Mouse (Mus musculus) limb, embryonic 13.5 days (tissue): Measurements from ENCODE around the gene Vdr. TPM values are rescaled to one million over a fixed set of nuclear protein-coding genes. Genes with fewer than 3 reads are reported as not detected.

Experiments
- ATAC-seq: fragments of 200-750 bp; cut with Nextera tagmentation; 2 replicates; pipeline ENCODE4 v1.8.0; 2017; ENCODE audit warnings: low read depth, moderate number of reproducible peaks, moderate TSS enrichment; ENCODE audit not compliant: low FRiP score
- H3K27ac ChIP-seq: fragments of 300-500 bp; sonication (generic); 2 replicates; pipeline ENCODE4 v1.5.1; 2015; ENCODE audit warnings: inconsistent platforms, mild to moderate bottlenecking, moderate library complexity
- H3K27me3 ChIP-seq: fragments of 300-500 bp; sonication (generic); 2 replicates; pipeline ENCODE4 v1.6.1; 2015; ENCODE audit warnings: mild to moderate bottlenecking, inconsistent platforms
- H3K36me3 ChIP-seq: fragments of 300-500 bp; sonication (generic); 2 replicates; pipeline ENCODE4 v1.6.1; 2015; ENCODE audit warnings: inconsistent platforms, mild to moderate bottlenecking, moderate library complexity
- H3K4me1 ChIP-seq: fragments of 300-500 bp; sonication (generic); 2 replicates; pipeline ENCODE4 v1.6.1; 2015; ENCODE audit warnings: inconsistent platforms
- H3K4me2 ChIP-seq: fragments of 300-500 bp; sonication (generic); replicated peaks from 2 replicates; pipeline ENCODE4 v1.6.1; 2015; ENCODE audit warnings: inconsistent platforms, mild to moderate bottlenecking, moderate library complexity
- H3K4me3 ChIP-seq: fragments of 300-500 bp; sonication (generic); 2 replicates; pipeline ENCODE4 v1.5.1; 2015; ENCODE audit warnings: moderate library complexity, mild to moderate bottlenecking, inconsistent platforms
- H3K9ac ChIP-seq: fragments of 300-500 bp; sonication (generic); 2 replicates; pipeline ENCODE4 v1.6.1; 2015; ENCODE audit warnings: mild to moderate bottlenecking, inconsistent platforms
- H3K9me3 ChIP-seq: fragments of 300-500 bp; sonication (generic); 2 replicates; pipeline ENCODE4 v1.6.1; 2016; ENCODE audit warnings: inconsistent platforms
- WGBS: fragments of 180-500 bp; shearing (Covaris S2); methylation state at CpG from one replicate; pipeline ENCODE4 v1.1.7; 2015; 5-methylcytosine and 5-hydroxymethylcytosine counted together
- polyA plus RNA-seq: library from polyadenylated mRNA; unstranded; fragments of >200 nt; fragmentation: Nextera tagmentation; extraction: Ambion mirVana; gene quantifications from 2 replicates; pipeline ENCODE4 v1.2.1, GENCODE M21; 2015

Gene Vdr
- polyA plus RNA-seq = 0.82 and 1.0 TPM in 2 replicates

DNA sequence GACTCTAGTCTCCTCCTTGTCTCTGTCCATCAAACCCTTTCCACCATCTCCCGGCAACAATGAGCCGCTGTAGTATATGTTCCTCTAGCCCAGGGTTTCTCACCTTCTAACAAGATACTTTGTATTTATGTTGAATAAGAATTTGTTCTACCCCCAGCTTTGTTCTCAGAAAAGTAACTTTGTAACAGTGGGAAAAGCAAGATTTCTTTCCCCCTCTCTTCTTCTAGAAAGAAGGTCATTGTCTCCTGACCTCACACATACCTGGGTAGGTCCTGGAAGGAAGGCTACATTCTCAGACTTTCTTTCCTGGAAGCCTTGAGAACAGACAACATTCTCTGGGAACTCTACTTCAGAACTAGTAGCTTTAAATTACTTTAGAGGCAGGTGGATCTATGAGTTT, at the start of gene Vdr:
Gene Vdr, minus strand, starts transcription at position 101 of the 400 bp plus-strand sequence.
- H3K36me3 ChIP-seq = no peaks in the 10 kb centered on the region
- H3K9ac ChIP-seq = no peak within 1 kb of the TSS
- H3K4me1 ChIP-seq = peaks cover 15% of the 10 kb centered on the region
- H3K4me2 ChIP-seq = no peak within 1 kb of the TSS
- H3K9me3 ChIP-seq = no peaks in the 10 kb centered on the region
- WGBS = 99% methylated on average over 2 of the region's 2 CpGs
- no peak for ATAC-seq
- H3K27ac ChIP-seq = no peak within 1 kb of the TSS
- peaks cover 70% of the 10 kb centered on the region for H3K27me3 ChIP-seq
- no peak within 1 kb of the TSS for H3K4me3 ChIP-seq

DNA sequence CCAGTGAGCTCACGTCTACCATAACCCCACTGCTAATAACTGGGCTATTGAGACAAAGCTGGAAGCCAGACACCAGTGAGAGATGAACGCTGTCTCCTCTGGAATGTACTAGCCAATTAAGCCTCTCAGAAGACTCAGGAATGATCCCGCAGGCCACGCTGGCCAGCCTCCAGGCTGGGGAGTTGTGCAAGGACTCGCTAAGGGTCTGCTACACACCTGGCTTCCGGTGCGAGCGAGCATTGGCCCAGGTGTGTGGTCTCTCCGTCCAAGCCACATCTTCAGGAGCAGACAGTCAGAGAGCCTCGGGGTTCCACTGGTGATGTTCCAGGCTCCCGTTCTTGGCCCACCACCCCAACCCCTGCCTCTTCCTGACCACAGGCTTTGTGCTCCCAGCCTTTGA, 46.0 kb upstream of the Vdr start:
- H3K4me2 ChIP-seq = no peak overlapping the region
- no peak overlapping the region for H3K9ac ChIP-seq
- no peak overlapping the region for H3K4me3 ChIP-seq
- H3K9me3 ChIP-seq = no peaks in the 10 kb centered on the region
- H3K27ac ChIP-seq = no peak overlapping the region
- no peaks in the 10 kb centered on the region for H3K27me3 ChIP-seq
- ATAC-seq = no peak
- peaks cover 15% of the 10 kb centered on the region for H3K4me1 ChIP-seq
- H3K36me3 ChIP-seq = no peaks in the 10 kb centered on the region
- WGBS = 49% methylated on average over 11 of the region's 11 CpGs

DNA sequence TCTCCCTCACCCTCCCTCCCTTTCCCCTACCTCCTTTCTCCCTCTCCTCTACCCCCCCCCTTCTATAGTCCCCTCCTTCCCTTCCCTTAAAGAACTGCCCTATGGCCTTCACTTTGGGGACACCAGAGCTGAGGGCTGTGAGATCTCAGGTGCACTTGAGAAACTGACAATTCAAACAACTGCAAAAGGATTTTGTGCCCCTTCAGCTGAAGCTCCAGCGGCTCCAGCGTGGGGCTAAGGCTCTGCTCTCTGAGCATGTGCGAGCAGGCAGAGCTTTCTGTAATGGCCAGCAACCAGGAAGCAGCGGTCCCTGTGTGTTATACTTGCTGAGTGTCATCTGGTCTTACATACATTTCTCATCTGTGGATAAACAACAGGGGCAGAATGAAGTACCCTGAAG, 45.3 kb upstream of the Vdr start:
- Histone ChIP-seq H3K36me3 (no peaks in the 10 kb centered on the region), H3K27me3 (no peaks in the 10 kb centered on the region), H3K4me1 (peaks cover 15% of the 10 kb centered on the region), H3K9me3 (no peaks in the 10 kb centered on the region), H3K4me3 (no peak overlapping the region), H3K27ac (no peak overlapping the region), H3K9ac (no peak overlapping the region), H3K4me2 (no peak overlapping the region)
- 21% methylated on average over 4 of the region's 4 CpGs for WGBS
- no peak for ATAC-seq

DNA sequence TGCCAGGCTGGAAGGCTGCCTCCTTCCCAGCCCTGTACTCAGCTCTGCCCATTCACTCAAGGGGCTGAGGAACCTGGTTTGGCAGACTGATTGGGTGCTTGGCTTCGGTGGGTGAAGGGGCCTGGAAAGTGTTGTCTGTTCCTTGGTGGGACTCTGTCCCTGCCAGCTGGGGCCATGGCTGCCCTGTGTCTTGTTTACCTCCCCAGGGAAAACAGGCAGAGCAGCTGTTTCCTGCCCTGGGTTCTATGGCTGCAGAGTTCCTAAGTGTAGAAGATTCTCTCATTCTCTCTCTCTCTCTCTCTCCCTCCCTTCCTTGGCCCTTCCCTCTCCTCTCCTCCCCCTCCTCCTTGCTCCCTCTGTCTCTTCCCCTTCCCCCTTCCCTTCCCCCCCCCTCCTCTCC, 44.9 kb upstream of the Vdr start:
- WGBS = 47% methylated on average over 1 of the region's 1 CpGs
- Histone ChIP-seq H3K27ac (no peak overlapping the region), H3K4me3 (no peak overlapping the region), H3K9ac (no peak overlapping the region), H3K27me3 (no peaks in the 10 kb centered on the region), H3K36me3 (no peaks in the 10 kb centered on the region), H3K4me2 (no peak overlapping the region), H3K4me1 (peaks cover 19% of the 10 kb centered on the region), H3K9me3 (no peaks in the 10 kb centered on the region)
- ATAC-seq = no peak

DNA sequence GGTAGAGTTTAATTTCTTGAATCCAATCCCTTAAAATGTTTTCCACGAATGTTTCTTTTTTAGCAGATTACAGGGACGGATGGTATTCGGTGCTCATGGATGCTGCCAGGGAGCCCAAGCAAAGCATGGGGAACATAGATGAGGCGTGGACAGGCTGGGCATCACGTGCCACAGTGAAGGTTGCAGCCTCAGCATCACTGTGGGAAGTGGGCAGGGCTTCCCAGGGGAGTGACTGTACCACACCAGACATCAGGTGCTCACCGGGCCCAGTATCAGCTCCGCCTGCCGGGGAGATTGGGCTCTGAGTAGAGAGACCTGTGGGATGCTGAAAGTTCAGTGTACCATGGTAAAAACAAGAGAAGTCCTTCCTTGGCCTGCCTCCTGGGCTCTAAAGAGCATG, 44.2 kb upstream of the Vdr start:
- no peaks in the 10 kb centered on the region for H3K27me3 ChIP-seq
- H3K36me3 ChIP-seq = no peaks in the 10 kb centered on the region
- no peak overlapping the region for H3K27ac ChIP-seq
- no peak overlapping the region for H3K4me2 ChIP-seq
- peaks cover 21% of the 10 kb centered on the region for H3K4me1 ChIP-seq
- no peak overlapping the region for H3K4me3 ChIP-seq
- H3K9me3 ChIP-seq = no peaks in the 10 kb centered on the region
- H3K9ac ChIP-seq = no peak overlapping the region
- ATAC-seq = no peak
- WGBS = 78% methylated on average over 8 of the region's 8 CpGs

DNA sequence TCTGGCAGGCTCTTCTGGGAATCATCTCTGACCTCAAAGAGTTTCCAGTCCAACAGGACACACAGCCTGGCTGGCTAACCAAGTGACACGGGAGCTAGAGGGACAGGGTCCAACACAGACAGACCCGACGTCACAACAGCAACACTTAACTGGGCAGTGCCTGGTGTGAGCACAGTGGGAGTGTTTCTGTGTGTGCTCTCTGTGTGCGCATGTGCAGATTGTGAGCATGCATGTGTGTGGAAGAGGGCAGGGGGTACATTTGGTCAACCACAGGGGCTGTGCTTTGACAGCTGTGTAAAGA, 42.4 kb upstream of the Vdr start:
- H3K27me3 ChIP-seq = no peaks in the 10 kb centered on the region
- no peak overlapping the region; the same call in 1 of the 2 replicates for H3K4me2 ChIP-seq
- no peak overlapping the region for H3K9ac ChIP-seq
- no peak for ATAC-seq
- WGBS = 71% methylated on average over 4 of the region's 4 CpGs
- H3K27ac ChIP-seq = no peak overlapping the region
- H3K4me3 ChIP-seq = no peak overlapping the region
- no peaks in the 10 kb centered on the region for H3K36me3 ChIP-seq
- H3K9me3 ChIP-seq = no peaks in the 10 kb centered on the region
- peaks cover 26% of the 10 kb centered on the region for H3K4me1 ChIP-seq

DNA sequence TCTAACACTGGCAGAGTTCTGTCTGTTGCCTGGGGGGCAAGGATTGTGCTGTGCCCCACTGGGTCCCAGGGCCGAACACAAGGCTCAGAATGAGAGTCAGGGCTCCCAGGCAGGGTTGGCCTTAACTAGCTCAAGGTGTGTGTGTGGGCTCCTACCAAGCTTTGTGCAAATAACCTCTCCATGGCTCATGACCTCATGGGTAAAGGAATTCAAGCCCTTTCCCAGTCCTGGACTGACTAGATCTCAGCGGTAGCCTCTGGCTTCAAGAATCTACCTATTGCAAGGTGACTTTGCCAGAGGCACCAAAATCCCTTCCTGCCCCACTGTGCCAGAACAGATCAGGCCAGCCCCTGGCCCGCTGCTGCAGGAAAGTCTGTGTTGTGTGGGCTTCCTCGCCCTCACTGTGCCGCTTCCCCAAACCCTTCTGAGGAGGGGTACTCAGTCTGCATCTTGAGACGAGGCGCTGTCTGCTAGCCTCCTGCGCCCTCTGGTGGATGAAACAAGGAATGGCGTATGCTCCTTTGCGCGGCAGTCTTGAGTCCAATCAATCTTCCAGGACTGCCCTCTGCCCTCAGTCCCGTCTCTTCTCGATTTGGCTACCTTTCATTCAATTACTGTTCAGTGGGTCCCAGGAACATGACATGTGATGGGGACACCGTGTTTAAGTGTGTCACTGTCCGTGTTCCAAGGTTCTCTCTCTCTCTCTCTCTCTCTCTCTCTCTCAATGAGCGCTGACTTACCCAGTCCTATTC, 41.9 kb upstream of the Vdr start:
- Histone ChIP-seq H3K9me3 (no peaks in the 10 kb centered on the region), H3K9ac (no peak overlapping the region), H3K4me3 (no peak overlapping the region), H3K36me3 (no peaks in the 10 kb centered on the region), H3K4me2 (peak overlapping the region; percentile 41), H3K27ac (no peak overlapping the region), H3K4me1 (peaks cover 26% of the 10 kb centered on the region), H3K27me3 (no peaks in the 10 kb centered on the region)
- WGBS = 16% methylated on average over 16 of the region's 16 CpGs
- peak; percentile 55; the same call in 1 of the 2 replicates for ATAC-seq

DNA sequence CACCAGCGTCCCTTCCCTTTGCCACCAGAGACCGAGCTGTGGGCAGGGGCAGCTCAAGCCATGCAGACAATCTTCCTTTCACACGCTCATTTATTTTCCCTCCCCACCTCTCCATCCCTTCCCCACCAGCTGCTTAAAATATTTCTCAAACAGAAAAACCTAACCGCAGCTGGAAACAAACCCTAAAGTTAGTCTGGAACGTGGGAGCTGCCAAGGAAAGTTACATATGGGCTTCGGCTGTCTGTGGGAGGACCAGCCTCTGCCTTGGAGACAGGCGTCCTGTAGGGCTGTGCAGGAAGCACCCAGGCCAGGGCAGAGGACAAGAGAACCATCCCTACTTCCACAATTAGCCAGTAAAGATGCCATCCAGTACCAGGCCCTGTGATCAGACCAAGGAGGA, 39.8 kb upstream of the Vdr start:
- H3K4me2 ChIP-seq = no peak overlapping the region
- peaks cover 17% of the 10 kb centered on the region for H3K4me1 ChIP-seq
- 59% methylated on average over 7 of the region's 7 CpGs for WGBS
- peak overlapping the region; percentile 50; the same call in 1 of the 2 replicates for H3K9ac ChIP-seq
- no peaks in the 10 kb centered on the region for H3K36me3 ChIP-seq
- no peak overlapping the region for H3K27ac ChIP-seq
- no peak overlapping the region for H3K4me3 ChIP-seq
- no peaks in the 10 kb centered on the region for H3K9me3 ChIP-seq
- no peaks in the 10 kb centered on the region for H3K27me3 ChIP-seq
- ATAC-seq = no peak

DNA sequence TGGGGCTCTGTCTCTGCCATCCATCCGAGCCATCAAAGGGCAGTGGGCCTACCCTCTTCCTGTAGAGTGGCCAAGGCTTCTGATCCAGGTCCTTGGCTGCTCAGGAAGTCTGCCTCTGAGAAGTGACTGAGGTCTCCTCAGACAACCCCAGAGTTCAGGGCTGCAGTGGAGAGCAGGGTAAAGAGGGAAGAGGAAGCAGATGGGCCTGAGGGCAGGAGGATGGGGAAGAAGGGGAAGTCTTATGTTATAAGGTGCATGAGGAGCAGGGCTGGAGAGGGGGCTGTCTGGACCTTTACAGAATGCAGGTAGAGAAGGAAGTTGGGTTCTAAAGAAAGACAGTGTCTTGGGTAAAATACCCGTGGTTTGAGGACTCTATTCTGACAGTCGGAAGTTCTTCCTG, 39.3 kb upstream of the Vdr start:
- Histone ChIP-seq H3K27ac (no peak overlapping the region; the same call in 1 of the 2 replicates), H3K4me3 (no peak overlapping the region), H3K36me3 (no peaks in the 10 kb centered on the region), H3K4me2 (no peak overlapping the region), H3K4me1 (peaks cover 17% of the 10 kb centered on the region), H3K27me3 (no peaks in the 10 kb centered on the region), H3K9ac (peak overlapping the region; percentile 31; the same call in 1 of the 2 replicates), H3K9me3 (no peaks in the 10 kb centered on the region)
- ATAC-seq = no peak
- 76% methylated on average over 3 of the region's 3 CpGs for WGBS

DNA sequence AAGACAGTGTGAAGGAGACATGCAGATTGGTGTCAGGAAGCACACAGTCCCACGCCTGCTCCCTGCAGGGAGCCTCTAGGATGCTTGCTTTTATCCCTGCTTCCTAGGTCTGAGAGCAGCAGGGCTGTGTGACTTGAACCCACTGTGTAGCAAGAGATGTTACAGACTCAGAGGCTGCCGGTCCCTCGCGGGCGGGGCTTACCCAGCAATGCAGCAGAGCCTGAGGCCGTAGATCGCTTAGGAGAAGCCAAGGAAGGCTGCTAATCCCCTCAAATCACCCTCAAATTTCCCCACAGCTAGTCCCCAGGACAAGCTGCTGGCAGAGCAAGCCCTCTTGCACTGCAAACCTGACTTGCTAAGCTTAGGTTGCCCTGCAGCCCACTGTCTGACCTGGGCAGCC, 38.3 kb upstream of the Vdr start:
- Histone ChIP-seq H3K27ac (no peak overlapping the region), H3K9ac (no peak overlapping the region), H3K4me3 (no peak overlapping the region), H3K36me3 (no peaks in the 10 kb centered on the region), H3K4me1 (peaks cover 17% of the 10 kb centered on the region), H3K4me2 (no peak overlapping the region), H3K9me3 (no peaks in the 10 kb centered on the region), H3K27me3 (no peaks in the 10 kb centered on the region)
- 37% methylated on average over 7 of the region's 7 CpGs for WGBS
- no peak for ATAC-seq

DNA sequence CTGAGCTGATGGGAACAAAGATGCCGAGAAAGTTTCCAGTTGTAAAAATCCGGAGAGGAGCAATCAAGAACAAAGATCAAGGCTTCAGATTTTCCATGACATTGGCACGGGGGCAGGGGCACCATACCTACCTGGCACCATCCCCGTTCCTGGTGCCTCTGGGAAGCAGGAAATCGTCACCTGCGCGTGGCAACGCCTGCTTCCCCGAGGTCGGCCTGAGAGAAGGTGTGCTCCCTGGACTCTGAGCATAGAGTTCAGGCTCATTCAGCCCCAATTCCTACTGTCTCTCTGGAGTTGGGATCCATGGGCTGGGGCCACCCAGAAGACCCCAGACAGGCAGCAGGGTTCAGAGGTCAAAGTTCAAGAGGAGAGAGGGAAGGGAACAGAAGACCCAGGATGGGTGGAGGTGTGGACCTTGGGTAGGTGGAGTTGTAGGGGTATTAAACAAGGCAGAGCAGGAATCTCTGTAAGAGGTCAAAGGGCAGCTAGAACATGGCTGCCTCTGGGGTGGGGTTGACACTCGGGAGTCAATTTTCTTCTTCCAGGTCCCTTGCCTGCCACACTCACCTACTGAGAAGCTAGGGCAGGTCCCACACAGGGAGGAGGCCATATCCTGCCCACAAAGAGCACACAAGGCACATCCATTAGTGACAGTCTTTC, 35.4 kb upstream of the Vdr start:
- Histone ChIP-seq H3K27ac (no peak overlapping the region), H3K27me3 (no peaks in the 10 kb centered on the region), H3K9me3 (no peaks in the 10 kb centered on the region), H3K4me1 (peaks cover 10% of the 10 kb centered on the region; the same call in 1 of the 2 replicates), H3K9ac (no peak overlapping the region), H3K4me2 (no peak overlapping the region), H3K4me3 (no peak overlapping the region), H3K36me3 (no peaks in the 10 kb centered on the region)
- 68% methylated on average over 10 of the region's 11 CpGs for WGBS
- ATAC-seq = no peak

DNA sequence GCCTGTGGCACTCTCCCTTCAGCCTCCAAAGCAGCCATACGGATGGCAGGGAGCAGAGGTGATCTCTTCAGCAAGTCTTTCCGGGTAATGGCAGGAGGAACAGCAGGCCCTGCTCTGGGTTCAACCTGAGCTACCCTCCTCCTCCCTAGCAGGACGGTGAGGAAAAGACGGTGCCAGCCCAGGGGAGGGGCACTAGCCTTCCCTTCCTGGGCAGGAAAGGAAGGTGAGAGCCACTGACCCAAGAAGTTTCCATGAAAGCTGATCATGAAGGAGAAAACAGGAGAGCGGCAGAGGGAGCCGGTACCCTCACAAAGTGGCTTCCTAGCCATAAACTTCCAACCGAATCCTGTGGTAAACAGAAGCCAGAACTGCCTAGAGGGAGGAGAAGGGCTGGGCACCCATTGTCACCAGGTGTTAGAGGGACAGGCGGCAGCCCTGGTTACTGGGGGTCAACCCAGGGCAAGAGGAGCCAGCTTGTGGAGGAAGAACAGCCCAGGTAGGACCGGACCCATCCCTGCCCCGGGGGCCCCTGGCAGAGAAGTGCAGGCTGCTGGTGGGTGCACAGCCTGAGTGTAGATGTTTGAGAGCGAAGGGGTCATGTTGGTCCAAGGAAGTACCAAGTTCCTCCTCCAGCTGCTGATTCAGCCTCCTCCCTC, 34.6 kb upstream of the Vdr start:
- Histone ChIP-seq H3K4me3 (no peak overlapping the region), H3K9me3 (no peaks in the 10 kb centered on the region), H3K27me3 (no peaks in the 10 kb centered on the region), H3K27ac (no peak overlapping the region), H3K36me3 (no peaks in the 10 kb centered on the region), H3K4me2 (no peak overlapping the region), H3K4me1 (0 out of 2 replicates have a peak, but pooled peaks cover 6% of the 10 kb centered on the region), H3K9ac (no peak overlapping the region)
- 52% methylated on average over 10 of the region's 11 CpGs for WGBS
- ATAC-seq = no peak
